Mouse (Mus musculus) kidney, embryonic 15.5 days (tissue): ENCODE measurements at regions not wholly inside any gene's neighbourhood (a gene's known extent, or its start where the extent isn't known, plus 50 kb on each side); places are given as distances from the start of the nearest gene placed in this dataset.

ENCODE experiments used
- ATAC-seq: fragments of 200-750 bp; cut with Nextera tagmentation; replicated peaks from 2 replicates; pipeline ENCODE4 v1.8.0; 2017; ENCODE audit warnings: moderate TSS enrichment; ENCODE audit not compliant: low FRiP score
- H3K27ac ChIP-seq: fragments of 300-500 bp; sonication (generic); 2 replicates; pipeline ENCODE4 v1.5.1; 2015; ENCODE audit warnings: mild to moderate bottlenecking, inconsistent platforms
- H3K27me3 ChIP-seq: fragments of 300-500 bp; sonication (generic); 2 replicates; pipeline ENCODE4 v1.6.1; 2015; ENCODE audit warnings: inconsistent platforms
- H3K36me3 ChIP-seq: fragments of 300-500 bp; sonication (generic); 2 replicates; pipeline ENCODE4 v1.6.1; 2015; ENCODE audit warnings: inconsistent platforms
- H3K4me1 ChIP-seq: fragments of 300-500 bp; sonication (generic); 2 replicates; pipeline ENCODE4 v1.6.1; 2015; ENCODE audit warnings: inconsistent platforms
- H3K4me2 ChIP-seq: fragments of 300-500 bp; sonication (generic); 2 replicates; pipeline ENCODE4 v1.6.1; 2015; ENCODE audit warnings: moderate library complexity, mild to moderate bottlenecking, inconsistent platforms
- H3K4me3 ChIP-seq: fragments of 300-500 bp; sonication (generic); replicated peaks from 2 replicates; pipeline ENCODE4 v1.5.1; 2015; ENCODE audit warnings: mild to moderate bottlenecking, inconsistent platforms
- H3K9ac ChIP-seq: fragments of 300-500 bp; sonication (generic); 2 replicates; pipeline ENCODE4 v1.6.1; 2015; ENCODE audit warnings: mild to moderate bottlenecking, inconsistent platforms
- H3K9me3 ChIP-seq: fragments of 300-500 bp; sonication (generic); replicated peaks from 2 replicates; pipeline ENCODE4 v1.6.1; 2016; ENCODE audit warnings: inconsistent platforms
- WGBS: fragments of 180-500 bp; shearing (Covaris S2); methylation state at CpG from one replicate; pipeline ENCODE4 v1.1.7; 2015; ENCODE audit warnings: mixed read lengths; 5-methylcytosine and 5-hydroxymethylcytosine counted together

- Histone ChIP-seq H3K4me1 (peaks cover 9% of the 10 kb centered on the region; the same call in 1 of the 2 replicates), H3K9ac (no peak overlapping the region), H3K4me2 (no peak overlapping the region), H3K36me3 (no peaks in the 10 kb centered on the region), H3K9me3 (no peaks in the 10 kb centered on the region), H3K27me3 (peaks cover 5% of the 10 kb centered on the region; the same call in 1 of the 2 replicates), H3K4me3 (no peak overlapping the region), H3K27ac (no peak overlapping the region)
- peak; percentile 85 for ATAC-seq
- 34% methylated on average over 12 of the region's 12 CpGs for WGBS
Measured at GRCm38 (mm10) chr15:88468107-88468506, 132.0 kb upstream of the Zdhhc25 start.

- no peaks in the 10 kb centered on the region for H3K9me3 ChIP-seq
- 37% methylated on average over 2 of the region's 2 CpGs for WGBS
- no peaks in the 10 kb centered on the region for H3K36me3 ChIP-seq
- H3K4me1 ChIP-seq = peaks cover 9% of the 10 kb centered on the region; the same call in 1 of the 2 replicates
- no peak overlapping the region for H3K4me2 ChIP-seq
- 0 out of 2 replicates have a peak, but pooled peaks have one; percentile 47 for ATAC-seq
- peaks cover 5% of the 10 kb centered on the region; the same call in 1 of the 2 replicates for H3K27me3 ChIP-seq
- H3K27ac ChIP-seq = no peak overlapping the region
- no peak overlapping the region for H3K9ac ChIP-seq
- H3K4me3 ChIP-seq = no peak overlapping the region
Measured at GRCm38 (mm10) chr15:88468810-88469209, 131.3 kb upstream of the Zdhhc25 start.

DNA sequence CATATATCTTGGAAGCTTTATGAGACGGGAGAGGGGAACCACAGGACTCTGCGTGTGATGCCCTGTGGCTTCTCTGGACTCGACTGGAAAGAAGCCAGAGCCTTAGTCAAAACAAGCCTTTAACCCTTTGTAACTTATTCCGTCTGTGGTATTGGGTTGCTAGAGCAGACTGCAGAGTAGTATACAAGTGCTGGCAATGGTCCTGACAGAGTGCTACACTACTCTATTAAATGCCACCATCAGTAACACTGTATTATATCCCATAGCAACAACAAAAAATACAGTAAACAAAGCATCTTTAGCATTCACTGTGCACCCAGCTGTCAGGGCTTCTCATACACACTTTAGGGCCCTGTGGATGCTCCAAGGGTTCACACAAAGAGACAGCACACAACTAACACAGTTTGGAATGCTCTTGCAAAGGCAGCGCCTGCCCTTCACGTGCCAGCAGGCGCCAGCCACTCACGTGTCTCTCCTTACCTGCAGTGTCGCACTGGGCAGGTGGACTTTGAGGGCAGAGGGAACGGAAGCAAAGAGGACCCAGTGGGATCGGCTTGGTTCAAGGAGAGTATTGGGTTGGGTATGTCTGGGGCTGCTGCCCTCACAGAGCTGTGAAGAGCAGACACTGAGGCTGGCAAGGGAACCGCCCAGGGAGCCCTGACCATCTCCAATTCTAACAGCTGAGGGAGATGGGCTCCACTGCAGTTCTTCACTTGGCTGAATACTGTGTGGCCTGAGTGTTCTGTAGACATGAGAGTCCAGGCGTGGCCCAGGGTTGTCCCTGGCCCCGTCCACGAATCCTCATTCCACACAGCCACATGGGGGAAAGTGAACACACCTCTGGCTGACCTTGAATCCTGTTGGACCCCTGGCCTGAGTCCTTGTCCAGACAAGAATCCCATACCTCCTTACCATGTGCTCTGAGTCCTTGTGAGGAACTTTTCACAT, 130.3 kb upstream of the Zdhhc25 start:
- H3K27ac ChIP-seq = no peak overlapping the region
- H3K36me3 ChIP-seq = no peaks in the 10 kb centered on the region
- H3K4me1 ChIP-seq = peaks cover 9% of the 10 kb centered on the region; the same call in 1 of the 2 replicates
- H3K9ac ChIP-seq = no peak overlapping the region
- no peak overlapping the region for H3K4me2 ChIP-seq
- no peaks in the 10 kb centered on the region for H3K9me3 ChIP-seq
- ATAC-seq = no peak
- H3K4me3 ChIP-seq = no peak overlapping the region
- peaks cover 5% of the 10 kb centered on the region; the same call in 1 of the 2 replicates for H3K27me3 ChIP-seq
- 81% methylated on average over 15 of the region's 15 CpGs for WGBS

GRCm38 (mm10) chr15:88472351-88473100, 127.6 kb upstream of the Zdhhc25 start:
- Histone ChIP-seq H3K36me3 (no peaks in the 10 kb centered on the region), H3K4me1 (peaks cover 8% of the 10 kb centered on the region; the same call in 1 of the 2 replicates), H3K27me3 (no peaks in the 10 kb centered on the region), H3K9me3 (no peaks in the 10 kb centered on the region), H3K27ac (no peak overlapping the region), H3K4me3 (no peak overlapping the region), H3K9ac (no peak overlapping the region), H3K4me2 (no peak overlapping the region)
- WGBS = 67% methylated on average over 18 of the region's 18 CpGs
- ATAC-seq = no peak

GRCm38 (mm10) chr15:88473221-88473620, 126.9 kb upstream of the Zdhhc25 start:
- H3K9ac ChIP-seq = no peak overlapping the region
- 0 out of 2 replicates have a peak, but pooled peaks cover 1% of the 10 kb centered on the region for H3K4me1 ChIP-seq
- H3K4me2 ChIP-seq = no peak overlapping the region
- no peak overlapping the region for H3K27ac ChIP-seq
- ATAC-seq = no peak
- 72% methylated on average over 5 of the region's 5 CpGs for WGBS
- no peak overlapping the region for H3K4me3 ChIP-seq
- H3K9me3 ChIP-seq = no peaks in the 10 kb centered on the region
- no peaks in the 10 kb centered on the region for H3K36me3 ChIP-seq
- H3K27me3 ChIP-seq = no peaks in the 10 kb centered on the region

- H3K4me2 ChIP-seq = no peak overlapping the region
- 85% methylated on average over 6 of the region's 6 CpGs for WGBS
- ATAC-seq = no peak
- no peak overlapping the region for H3K9ac ChIP-seq
- H3K4me3 ChIP-seq = no peak overlapping the region
- no peak overlapping the region for H3K27ac ChIP-seq
- no peaks in the 10 kb centered on the region for H3K36me3 ChIP-seq
- H3K27me3 ChIP-seq = no peaks in the 10 kb centered on the region
- no peaks in the 10 kb centered on the region for H3K4me1 ChIP-seq
- H3K9me3 ChIP-seq = no peaks in the 10 kb centered on the region
Measured at GRCm38 (mm10) chr15:88483471-88483870, 116.6 kb upstream of the Zdhhc25 start.

DNA sequence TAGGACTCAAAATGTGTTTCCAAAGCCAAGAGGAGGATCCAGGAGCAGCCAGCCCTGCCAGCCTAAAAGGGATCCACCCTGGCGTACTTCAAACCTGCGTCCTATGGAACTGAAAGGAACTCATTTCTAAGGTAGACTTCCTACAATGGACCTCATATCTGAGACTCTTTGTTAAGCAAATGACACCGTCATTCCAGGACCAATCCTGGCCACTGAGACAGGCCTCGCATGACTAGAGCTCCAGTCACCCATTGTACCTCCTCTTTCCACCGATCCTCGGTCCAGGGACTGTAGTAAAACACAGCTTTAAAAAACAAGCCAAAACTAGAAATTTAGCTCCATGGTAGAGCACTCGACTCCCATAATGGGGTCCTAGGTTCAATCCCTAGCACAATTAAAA, 110.4 kb upstream of the Zdhhc25 start:
- no peak overlapping the region for H3K4me3 ChIP-seq
- no peaks in the 10 kb centered on the region for H3K9me3 ChIP-seq
- H3K4me1 ChIP-seq = no peaks in the 10 kb centered on the region
- H3K27me3 ChIP-seq = no peaks in the 10 kb centered on the region
- WGBS = 84% methylated on average over 7 of the region's 7 CpGs
- no peak for ATAC-seq
- no peak overlapping the region for H3K27ac ChIP-seq
- H3K36me3 ChIP-seq = no peaks in the 10 kb centered on the region
- H3K9ac ChIP-seq = no peak overlapping the region
- H3K4me2 ChIP-seq = no peak overlapping the region

DNA sequence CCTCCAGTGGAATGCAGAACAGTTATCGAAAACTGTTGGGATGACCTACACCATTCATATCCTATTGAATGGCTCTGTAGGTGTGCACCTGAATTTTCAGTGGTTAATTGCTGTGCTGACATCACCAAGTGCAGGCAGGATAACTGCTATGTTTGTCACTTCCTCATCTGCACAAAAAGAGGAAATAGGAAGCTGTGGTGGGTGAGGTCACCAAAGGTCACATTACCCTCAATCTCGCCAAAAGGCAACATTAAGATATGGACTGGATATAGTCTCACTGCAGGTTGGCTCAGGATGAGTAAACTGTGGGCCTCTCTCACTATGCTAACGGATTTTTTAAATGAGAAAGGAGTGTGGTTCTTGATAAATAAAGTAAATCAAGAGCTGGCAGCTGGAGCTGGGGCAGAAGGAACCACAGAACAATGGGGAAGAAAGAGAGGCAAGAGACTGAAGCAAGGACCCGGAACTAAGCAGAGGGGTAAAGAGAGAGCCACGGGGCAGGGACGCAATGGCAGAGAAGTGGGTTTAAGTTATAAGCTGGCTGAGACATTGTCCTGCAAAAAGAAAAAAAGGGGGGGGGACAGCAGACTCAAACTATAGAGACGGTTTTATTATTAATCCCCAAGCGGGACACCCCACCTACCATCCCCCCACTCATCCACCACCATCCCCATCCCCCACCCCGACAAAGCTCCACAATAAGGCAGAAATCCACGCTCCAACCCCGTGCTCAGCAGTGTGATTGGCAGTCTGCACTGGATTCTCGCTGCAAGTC, 109.6 kb upstream of the Zdhhc25 start:
- ATAC-seq = no peak
- H3K4me1 ChIP-seq = no peaks in the 10 kb centered on the region
- no peak overlapping the region for H3K4me2 ChIP-seq
- H3K36me3 ChIP-seq = no peaks in the 10 kb centered on the region
- no peak overlapping the region for H3K27ac ChIP-seq
- no peaks in the 10 kb centered on the region for H3K27me3 ChIP-seq
- 73% methylated on average over 12 of the region's 12 CpGs for WGBS
- H3K9ac ChIP-seq = no peak overlapping the region
- no peaks in the 10 kb centered on the region for H3K9me3 ChIP-seq
- H3K4me3 ChIP-seq = no peak overlapping the region

- no peak overlapping the region for H3K4me2 ChIP-seq
- H3K9me3 ChIP-seq = no peaks in the 10 kb centered on the region
- no peak overlapping the region for H3K4me3 ChIP-seq
- no peaks in the 10 kb centered on the region for H3K4me1 ChIP-seq
- no peak overlapping the region for H3K9ac ChIP-seq
- no peak overlapping the region for H3K27ac ChIP-seq
- H3K36me3 ChIP-seq = no peaks in the 10 kb centered on the region
- 70% methylated on average over 5 of the region's 5 CpGs for WGBS
- ATAC-seq = no peak
- no peaks in the 10 kb centered on the region for H3K27me3 ChIP-seq
Measured at GRCm38 (mm10) chr15:88491091-88491366, 109.1 kb upstream of the Zdhhc25 start.

DNA sequence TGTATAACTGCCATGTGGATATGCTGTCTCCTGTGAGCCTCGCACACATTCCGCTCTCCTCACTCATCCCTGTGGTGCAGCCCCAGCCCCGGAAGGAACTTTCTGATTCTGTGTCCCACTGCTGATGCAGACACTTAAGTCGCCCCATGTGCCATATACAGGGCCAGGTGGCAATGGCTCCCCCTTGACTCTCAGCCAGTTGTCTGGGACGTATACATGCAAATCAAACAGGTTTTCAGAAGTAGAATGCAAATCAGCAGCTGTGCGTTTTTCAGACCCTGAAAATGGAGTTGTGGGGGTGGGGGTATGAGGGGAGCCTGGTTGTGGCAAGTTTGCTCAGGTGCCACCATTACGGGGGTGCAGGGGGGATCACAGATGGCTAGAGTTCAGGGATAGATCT, 102.1 kb upstream of the Zdhhc25 start:
- Histone ChIP-seq H3K27ac (no peak overlapping the region), H3K4me3 (no peak overlapping the region), H3K9me3 (no peaks in the 10 kb centered on the region), H3K36me3 (no peaks in the 10 kb centered on the region), H3K4me1 (no peaks in the 10 kb centered on the region), H3K4me2 (no peak overlapping the region), H3K9ac (no peak overlapping the region), H3K27me3 (no peaks in the 10 kb centered on the region)
- no peak for ATAC-seq
- 91% methylated on average over 7 of the region's 7 CpGs for WGBS

DNA sequence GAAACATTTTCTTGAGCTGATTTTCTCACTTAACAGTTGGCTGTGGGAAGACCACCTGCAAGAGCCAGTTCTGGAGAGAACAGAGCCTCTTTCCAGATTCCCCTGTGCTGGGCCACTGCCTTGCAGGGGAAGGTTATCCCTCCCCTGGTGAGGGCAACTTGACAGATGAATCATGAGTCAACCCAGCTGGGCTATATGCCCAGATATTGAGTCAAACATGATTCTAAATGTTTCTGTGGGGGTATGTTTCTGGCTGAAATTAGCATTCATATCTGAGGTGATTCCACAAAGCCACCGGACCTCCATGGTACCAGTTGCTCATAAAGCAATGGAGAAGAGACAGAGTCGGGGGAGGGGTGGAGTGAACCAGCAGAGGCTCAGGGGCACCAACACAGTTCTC, 97.8 kb upstream of the Zdhhc25 start:
- Histone ChIP-seq H3K4me1 (no peaks in the 10 kb centered on the region), H3K9me3 (no peaks in the 10 kb centered on the region), H3K27ac (no peak overlapping the region), H3K4me3 (no peak overlapping the region), H3K9ac (no peak overlapping the region), H3K27me3 (no peaks in the 10 kb centered on the region), H3K4me2 (no peak overlapping the region), H3K36me3 (no peaks in the 10 kb centered on the region)
- no peak for ATAC-seq
- WGBS = 77% methylated on average over 2 of the region's 2 CpGs

DNA sequence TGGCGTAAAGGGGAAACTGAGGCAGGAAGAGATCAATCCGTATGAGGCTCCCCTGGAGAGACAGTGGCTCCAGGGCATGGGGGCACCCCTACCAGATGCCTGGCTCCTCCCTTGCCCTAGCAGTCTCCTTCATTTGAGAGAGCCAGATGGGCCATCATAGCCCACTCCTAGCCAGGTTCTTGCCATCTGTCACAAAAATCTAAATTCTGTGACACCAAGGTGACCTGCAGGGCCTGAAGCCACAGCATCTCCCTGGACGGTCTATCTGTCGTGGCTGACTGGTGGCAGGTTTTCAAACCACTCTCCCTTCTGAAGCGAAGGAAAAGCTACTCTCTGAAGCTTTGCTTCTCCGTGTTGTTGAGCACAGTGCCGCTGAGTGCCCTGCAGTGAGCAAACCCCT, 96.2 kb upstream of the Zdhhc25 start:
- Histone ChIP-seq H3K27me3 (no peaks in the 10 kb centered on the region), H3K9me3 (no peaks in the 10 kb centered on the region), H3K27ac (no peak overlapping the region), H3K4me2 (no peak overlapping the region), H3K4me3 (no peak overlapping the region), H3K4me1 (no peaks in the 10 kb centered on the region), H3K9ac (no peak overlapping the region), H3K36me3 (no peaks in the 10 kb centered on the region)
- WGBS = 76% methylated on average over 7 of the region's 7 CpGs
- ATAC-seq = no peak
